Mouse (Mus musculus) lung, postnatal 0 days (tissue): ENCODE results near the gene Eva1a. TPM values are rescaled to one million over a fixed set of nuclear protein-coding genes. Genes with fewer than 3 reads are reported as not detected.

ENCODE experiments used
- ATAC-seq: fragments of 200-750 bp; cut with Nextera tagmentation; 2 replicates; pipeline ENCODE4 v1.8.0; 2017; ENCODE audit warnings: moderate library complexity
- DNase-seq: peaks from one replicate; pipeline ENCODE4 v3.0.0-alpha.2; 2016; ENCODE audit warnings: low spot score
- H3K27ac ChIP-seq: fragments of 300-500 bp; sonication (generic); 2 replicates; pipeline ENCODE4 v1.5.1; 2014; ENCODE audit warnings: antibody characterized with exemption, mild to moderate bottlenecking, low read length, mixed read lengths
- H3K27me3 ChIP-seq: fragments of 300-500 bp; sonication (generic); replicated peaks from 2 replicates; pipeline ENCODE4 v1.6.1; 2014; ENCODE audit warnings: low read length, mixed read lengths; ENCODE audit not compliant: insufficient read depth
- H3K36me3 ChIP-seq: fragments of 300-500 bp; sonication (generic); 2 replicates; pipeline ENCODE4 v1.6.1; 2014; ENCODE audit warnings: low read length, mixed read lengths; ENCODE audit not compliant: insufficient read depth
- H3K4me1 ChIP-seq: fragments of 300-500 bp; sonication (generic); 2 replicates; pipeline ENCODE4 v1.6.1; 2014; ENCODE audit warnings: antibody characterized with exemption, low read depth, low read length, mixed read lengths; ENCODE audit not compliant: insufficient read depth
- H3K4me2 ChIP-seq: fragments of 300-500 bp; sonication (generic); replicated peaks from 2 replicates; pipeline ENCODE4 v1.6.1; 2014; ENCODE audit warnings: low read depth, mild to moderate bottlenecking, low read length, moderate library complexity, mixed read lengths
- H3K4me3 ChIP-seq: fragments of 300-500 bp; sonication (generic); 2 replicates; pipeline ENCODE4 v1.5.1; 2014; ENCODE audit warnings: low read depth, low read length
- H3K9ac ChIP-seq: fragments of 300-500 bp; sonication (generic); replicated peaks from 2 replicates; pipeline ENCODE4 v1.6.1; 2014; ENCODE audit warnings: low read depth, mild to moderate bottlenecking
- H3K9me3 ChIP-seq: fragments of 300-500 bp; sonication (generic); 2 replicates; pipeline ENCODE4 v1.6.1; 2016; ENCODE audit warnings: low read length, mixed read lengths
- CTCF ChIP-seq: IDR thresholded peaks from 2 replicates; pipeline ENCODE4 v1.5.1; 2016; ENCODE audit warnings: antibody characterized with exemption, mild to moderate bottlenecking
- EP300 ChIP-seq: IDR thresholded peaks from 2 replicates; pipeline ENCODE4 v1.6.1; 2016; ENCODE audit warnings: antibody characterized with exemption, mild to moderate bottlenecking, control low read depth
- WGBS: fragments of 180-500 bp; shearing (Covaris S2); extraction: QIAGEN DNeasy Blood & Tissue Kit; methylation state at CpG from one replicate; pipeline ENCODE4 v1.1.7; 2014; 5-methylcytosine and 5-hydroxymethylcytosine counted together
- polyA plus RNA-seq: library from polyadenylated mRNA; unstranded; fragments of >200 nt; fragmentation: Nextera tagmentation; extraction: Ambion mirVana; gene quantifications from 2 replicates; pipeline ENCODE4 v1.2.1, GENCODE M21; 2015

Eva1a gene
- polyA plus RNA-seq, 1 experiment from 2014 or later, result 29.5 TPM

DNA sequence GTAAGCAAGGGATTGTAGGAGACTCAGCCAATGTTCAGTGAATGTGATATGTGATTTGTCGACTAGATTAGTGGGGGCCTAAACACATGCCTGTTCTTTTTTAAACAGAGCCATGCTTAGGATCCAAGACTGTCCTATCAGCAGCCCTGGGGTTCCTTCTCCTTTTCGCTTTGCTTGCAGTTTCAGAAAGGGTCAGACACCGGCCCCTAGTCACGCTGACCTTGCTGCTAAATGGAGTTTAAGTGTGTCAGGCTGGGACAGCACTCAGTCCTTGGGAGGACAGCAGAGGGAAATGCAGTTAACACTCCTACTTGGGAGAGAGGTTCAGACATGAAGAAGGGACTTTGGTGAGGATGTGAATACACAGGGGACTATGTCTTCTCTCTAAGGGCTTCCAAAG lies 3.7 kb downstream of the Eva1a start:
- H3K27ac ChIP-seq, result no peak overlapping the region
- DNase-seq (no peak), ATAC-seq (no peak)
- no peak overlapping the region for H3K4me2 ChIP-seq
- peaks cover 12% of the 10 kb centered on the region; the same call in 1 of the 2 replicates for H3K4me1 ChIP-seq
- no peak overlapping the region for H3K9ac ChIP-seq
- H3K36me3 ChIP-seq, result no peaks in the 10 kb centered on the region
- 56% methylated on average over 4 of the region's 4 CpGs for WGBS
- no peaks in the 10 kb centered on the region for H3K9me3 ChIP-seq
- H3K4me3 ChIP-seq, result no peak overlapping the region
- H3K27me3 ChIP-seq, result no peaks in the 10 kb centered on the region
- TF ChIP-seq EP300, result no peak
- no peak for TF ChIP-seq CTCF

- Histone ChIP-seq H3K4me3 (no peak overlapping the region), H3K9ac (no peak overlapping the region), H3K27me3 (no peaks in the 10 kb centered on the region), H3K9me3 (no peaks in the 10 kb centered on the region), H3K36me3 (no peaks in the 10 kb centered on the region), H3K27ac (no peak overlapping the region), H3K4me2 (no peak overlapping the region), H3K4me1 (peaks cover 13% of the 10 kb centered on the region; the same call in 1 of the 2 replicates)
- no peak for ATAC-seq
- WGBS, result 35% methylated on average over 6 of the region's 6 CpGs
- no peak for DNase-seq
- TF ChIP-seq CTCF (no peak), EP300 (no peak)
Measured at GRCm38 (mm10) chr6:82047977-82048376, 7.1 kb downstream of the Eva1a start.

DNA sequence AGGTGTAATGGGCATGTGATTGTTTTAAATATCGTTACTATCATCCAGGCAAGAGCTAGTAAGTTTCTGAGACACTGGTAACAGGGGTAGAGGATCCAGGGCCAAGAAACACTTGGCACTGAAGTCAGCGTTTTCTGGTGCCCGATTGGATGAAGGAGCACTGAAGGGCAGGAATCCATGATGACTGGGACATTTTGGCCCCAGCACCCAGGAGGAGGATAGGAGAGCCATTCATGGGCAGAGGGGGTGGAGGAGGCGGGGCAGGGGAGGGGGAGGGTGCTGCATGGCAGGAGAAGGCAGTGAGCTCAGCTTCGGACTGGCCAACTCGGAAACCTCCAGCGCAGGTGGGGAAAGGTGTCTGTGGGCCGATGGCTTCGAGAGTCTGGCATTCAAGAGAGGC lies 9.4 kb downstream of the Eva1a start:
- H3K36me3 ChIP-seq, result no peaks in the 10 kb centered on the region
- no peak overlapping the region for H3K4me2 ChIP-seq
- WGBS, result 55% methylated on average over 9 of the region's 9 CpGs
- H3K27me3 ChIP-seq, result no peaks in the 10 kb centered on the region
- H3K9ac ChIP-seq, result no peak overlapping the region
- H3K4me3 ChIP-seq, result no peak overlapping the region
- no peaks in the 10 kb centered on the region for H3K9me3 ChIP-seq
- no peak overlapping the region for H3K27ac ChIP-seq
- no peak for DNase-seq
- TF ChIP-seq CTCF, result no peak
- TF ChIP-seq EP300, result no peak
- peaks cover 8% of the 10 kb centered on the region; the same call in 1 of the 2 replicates for H3K4me1 ChIP-seq
- no peak for ATAC-seq

- Histone ChIP-seq H3K9ac (no peak overlapping the region), H3K4me3 (no peak overlapping the region), H3K36me3 (no peaks in the 10 kb centered on the region), H3K27ac (no peak overlapping the region; the same call in 1 of the 2 replicates), H3K27me3 (no peaks in the 10 kb centered on the region), H3K9me3 (no peaks in the 10 kb centered on the region), H3K4me1 (peaks cover 8% of the 10 kb centered on the region; the same call in 1 of the 2 replicates), H3K4me2 (no peak overlapping the region)
- TF ChIP-seq EP300 (no peak), CTCF (no peak)
- no peak for ATAC-seq
- whole genome bisulfite sequencing, result 40% methylated on average over 8 of the region's 8 CpGs
- DNase-seq, result no peak
Measured at GRCm38 (mm10) chr6:82051569-82051968, 10.7 kb downstream of the Eva1a start.

DNA sequence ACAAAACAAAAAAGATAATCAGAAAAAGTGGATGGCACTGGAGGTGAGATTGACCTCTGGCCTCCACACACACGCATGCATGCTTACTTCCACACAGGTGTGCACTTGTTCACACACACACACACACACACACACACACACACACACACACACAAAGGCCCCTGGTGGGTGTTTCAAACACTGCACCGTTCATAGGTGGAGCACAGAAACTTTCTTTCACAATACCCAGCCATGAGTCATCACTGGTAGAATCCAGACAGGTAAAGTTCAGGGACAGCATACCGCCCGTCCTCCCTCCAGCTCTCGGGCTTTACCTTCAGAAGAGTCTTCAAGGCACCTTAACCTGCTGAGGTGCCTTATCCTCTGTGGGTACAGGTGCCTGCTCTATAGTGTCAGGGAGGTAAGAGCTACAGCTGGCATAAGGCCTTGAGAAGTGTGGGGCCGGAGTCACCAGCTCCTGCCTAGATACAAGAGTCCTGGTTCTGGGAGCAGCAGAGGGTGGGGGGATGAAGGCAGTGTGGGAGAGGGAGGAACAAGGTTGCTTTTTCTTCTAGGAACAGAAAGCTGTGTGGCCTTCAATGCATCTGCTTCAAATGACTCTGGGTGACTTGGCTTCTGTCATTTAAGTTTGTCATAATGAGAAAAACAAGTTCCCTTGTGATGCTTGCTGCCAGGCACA lies 11.3 kb downstream of the Eva1a start:
- Histone ChIP-seq H3K9ac (no peak overlapping the region), H3K4me3 (no peak overlapping the region), H3K36me3 (no peaks in the 10 kb centered on the region), H3K4me2 (no peak overlapping the region), H3K9me3 (no peaks in the 10 kb centered on the region), H3K27ac (peak overlapping the region; percentile 54), H3K4me1 (peaks cover 8% of the 10 kb centered on the region; the same call in 1 of the 2 replicates), H3K27me3 (no peaks in the 10 kb centered on the region)
- ATAC-seq, result peak; percentile 81
- WGBS, result 63% methylated on average over 6 of the region's 6 CpGs
- peak; percentile 62 for DNase-seq
- peak; percentile 55 for TF ChIP-seq CTCF
- no peak for TF ChIP-seq EP300

- peak; percentile 44 for DNase-seq
- WGBS, result 58% methylated on average over 2 of the region's 2 CpGs
- Histone ChIP-seq H3K4me1 (peaks cover 8% of the 10 kb centered on the region; the same call in 1 of the 2 replicates), H3K9me3 (no peaks in the 10 kb centered on the region), H3K9ac (no peak overlapping the region), H3K4me2 (no peak overlapping the region), H3K27me3 (no peaks in the 10 kb centered on the region), H3K4me3 (no peak overlapping the region), H3K27ac (peak overlapping the region; percentile 54), H3K36me3 (no peaks in the 10 kb centered on the region)
- TF ChIP-seq EP300, result no peak
- TF ChIP-seq CTCF, result no peak
- ATAC-seq, result peak; percentile 29
Measured at GRCm38 (mm10) chr6:82052726-82053118, 11.9 kb downstream of the Eva1a start.
